Mouse (Mus musculus): Measurements from ENCODE around the gene Kdf1. TPM values are rescaled to one million over a fixed set of nuclear protein-coding genes. Genes with fewer than 3 reads are reported as not detected.

Kdf1 gene
- polyA plus RNA-seq, 2 experiments from 2014 or later = not detected

DNA sequence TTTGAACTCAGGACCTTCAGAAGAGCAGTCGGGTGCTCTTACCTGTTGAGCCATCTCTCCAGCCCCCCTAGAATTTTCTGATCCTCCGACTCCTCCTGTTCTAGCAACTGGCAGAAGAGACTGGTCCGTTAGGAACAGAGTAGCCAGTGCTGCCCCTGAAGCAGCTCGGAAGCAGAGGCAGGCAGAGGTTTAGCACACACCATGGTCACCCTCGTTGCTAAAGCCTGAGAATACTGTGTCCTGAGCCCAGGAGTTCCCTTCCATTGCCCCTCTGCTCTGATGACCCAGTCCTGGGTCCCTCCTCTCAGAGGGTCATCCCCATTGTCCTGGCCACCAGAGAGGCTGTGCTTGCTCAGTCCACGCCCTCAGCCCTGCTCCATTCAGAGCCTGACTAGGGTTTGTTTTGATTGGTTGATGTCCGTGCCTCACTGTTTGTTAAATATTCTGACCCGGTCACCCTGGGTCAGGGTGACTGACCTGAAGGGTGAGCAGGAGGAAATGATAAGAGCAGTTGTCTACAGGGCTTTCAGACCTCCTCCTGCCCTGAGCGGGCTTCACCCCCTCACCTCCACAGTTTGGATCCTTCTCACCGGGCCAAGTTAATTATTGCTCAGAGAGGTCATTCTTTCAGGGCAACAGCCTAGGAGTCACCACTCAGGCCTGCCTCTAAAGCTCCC lies 38.4 kb downstream of the Kdf1 start:
- ATAC-seq = no peak

DNA sequence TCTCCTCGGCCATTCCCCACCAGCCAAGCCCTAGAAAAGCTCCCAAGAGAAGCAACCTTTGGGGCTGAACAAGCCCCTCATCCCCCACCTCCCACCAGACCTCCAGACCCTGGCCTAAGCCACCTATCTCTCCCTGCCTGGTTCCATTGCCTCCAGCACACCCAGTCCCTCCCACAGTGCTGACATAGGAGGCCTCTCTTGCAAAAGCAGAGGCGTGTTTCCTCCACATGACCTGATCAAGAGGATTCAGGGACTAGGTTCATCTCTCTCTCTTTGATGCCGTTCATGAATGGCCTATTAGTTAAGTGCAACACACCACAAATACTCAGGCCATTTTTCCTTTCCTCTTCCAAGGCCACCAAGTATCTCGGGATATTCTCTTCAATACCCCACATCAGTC lies 41.1 kb downstream of the Kdf1 start:
- no peak for ATAC-seq

DNA sequence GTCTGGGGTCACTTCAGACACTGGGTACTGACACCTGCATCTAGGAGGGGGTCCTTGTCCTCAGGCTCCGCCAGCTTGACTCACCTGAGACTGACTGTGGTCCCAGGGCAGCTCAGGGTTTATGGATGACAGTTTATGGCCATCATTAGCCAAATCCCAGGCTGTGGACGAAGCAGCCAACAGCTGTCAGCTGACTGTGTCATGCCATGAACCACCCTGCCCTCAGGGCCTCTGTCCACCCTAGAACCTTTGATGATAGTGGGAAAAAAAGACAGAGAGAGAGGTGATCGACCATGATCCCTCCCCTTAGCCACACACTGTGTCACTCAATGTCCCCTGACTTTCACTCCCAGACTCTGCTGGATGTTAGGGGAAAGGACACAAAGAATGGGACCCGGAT lies 42.9 kb downstream of the Kdf1 start:
- ATAC-seq = no peak

DNA sequence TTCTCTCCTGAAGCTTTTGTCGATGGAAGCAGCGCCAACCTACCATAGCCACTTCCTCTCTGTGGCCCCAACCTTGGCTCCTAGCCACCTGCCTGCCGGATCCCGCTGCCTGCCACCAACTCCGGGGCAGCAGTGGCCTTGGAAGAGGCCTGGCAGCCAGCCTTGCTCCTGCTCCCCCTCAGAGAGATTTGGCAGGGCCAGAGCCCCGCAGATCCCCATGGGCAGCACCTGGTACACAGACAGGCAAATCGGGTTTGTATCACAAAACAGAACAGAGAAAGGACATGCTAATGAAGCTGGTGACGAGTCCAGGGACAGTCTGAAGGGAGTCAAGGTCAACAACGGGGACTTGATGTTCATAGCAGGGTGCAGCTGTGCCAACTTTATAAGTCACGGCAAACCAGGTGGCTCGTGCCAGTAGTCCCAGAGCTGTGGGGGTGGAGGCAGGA lies 44.4 kb downstream of the Kdf1 start:
- ATAC-seq = no peak

DNA sequence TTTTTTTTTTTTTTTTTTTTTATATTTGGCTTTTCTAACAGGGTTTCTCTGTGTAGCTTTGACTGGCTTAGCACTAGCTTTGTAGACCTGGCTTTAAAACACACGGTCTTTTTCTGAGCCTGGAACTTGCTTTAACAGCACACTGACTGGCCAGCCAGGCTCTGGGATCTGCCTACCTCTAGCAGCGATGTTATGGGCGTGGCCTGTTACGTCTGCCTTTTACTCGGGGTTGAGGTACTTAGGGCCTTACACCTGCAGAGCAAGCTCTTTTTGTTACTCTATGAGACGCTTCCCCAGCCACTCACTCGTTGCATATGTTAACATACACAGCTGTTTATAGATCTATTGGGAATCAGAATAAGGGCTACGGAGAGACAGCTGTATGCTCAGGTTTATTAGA lies 48.5 kb downstream of the Kdf1 start:
- ATAC-seq = no peak

DNA sequence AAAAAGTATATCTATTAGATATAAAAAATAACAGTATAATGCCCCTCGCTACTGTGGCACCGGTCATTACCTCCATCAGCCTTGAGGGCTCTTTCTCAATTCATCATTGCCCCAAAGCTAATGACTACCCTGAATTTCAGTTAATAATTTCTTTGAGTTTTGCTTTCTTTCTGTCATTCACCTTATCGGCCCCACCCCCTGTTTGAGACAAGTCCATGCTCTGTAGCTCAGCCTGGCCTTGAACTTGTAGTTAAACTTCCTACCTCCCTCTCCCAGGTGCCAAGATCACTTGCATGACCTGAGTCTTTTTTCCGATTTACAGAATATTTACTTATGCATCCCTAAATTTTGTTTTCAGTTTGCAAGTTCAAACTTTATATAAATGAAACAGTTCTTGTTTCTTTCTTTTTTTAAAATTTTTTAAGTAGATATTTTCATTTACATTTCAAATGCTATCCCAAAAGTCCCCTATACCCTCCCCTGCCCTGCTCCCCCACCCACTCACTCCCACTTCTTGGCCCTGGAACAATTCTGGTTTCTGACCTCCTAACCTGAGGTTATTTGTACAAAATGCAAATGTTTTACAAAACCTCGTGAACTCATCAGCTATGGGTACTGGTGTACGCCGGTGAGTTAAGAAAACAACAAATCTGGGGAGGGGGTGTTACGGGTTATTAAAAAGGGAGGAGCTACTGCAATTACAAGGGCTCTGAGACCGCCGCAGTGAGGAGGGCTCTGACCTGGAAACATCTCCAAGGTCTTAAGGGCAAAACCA lies 50.7 kb downstream of the Kdf1 start:
- ATAC-seq = no peak

DNA sequence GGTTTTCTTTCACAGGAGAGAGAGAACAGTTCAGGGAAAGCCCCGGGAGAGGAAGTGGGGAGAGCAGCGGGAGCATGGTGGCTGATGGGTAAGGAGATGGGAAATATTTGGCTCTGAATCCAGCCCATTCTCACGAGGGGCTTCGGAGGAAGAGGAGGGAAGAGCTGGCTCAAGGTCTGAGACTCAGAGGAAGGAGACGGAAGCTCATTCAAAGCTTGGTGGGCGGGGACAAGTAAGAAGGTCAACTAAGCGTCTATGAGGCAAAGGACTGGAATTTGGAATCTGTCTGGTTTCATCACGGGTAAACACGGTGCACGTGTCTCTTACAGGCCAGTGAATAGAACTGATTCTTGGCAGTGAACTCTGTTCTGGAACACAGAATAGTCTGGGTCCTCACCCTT lies 51.3 kb downstream of the Kdf1 start:
- no peak for ATAC-seq

DNA sequence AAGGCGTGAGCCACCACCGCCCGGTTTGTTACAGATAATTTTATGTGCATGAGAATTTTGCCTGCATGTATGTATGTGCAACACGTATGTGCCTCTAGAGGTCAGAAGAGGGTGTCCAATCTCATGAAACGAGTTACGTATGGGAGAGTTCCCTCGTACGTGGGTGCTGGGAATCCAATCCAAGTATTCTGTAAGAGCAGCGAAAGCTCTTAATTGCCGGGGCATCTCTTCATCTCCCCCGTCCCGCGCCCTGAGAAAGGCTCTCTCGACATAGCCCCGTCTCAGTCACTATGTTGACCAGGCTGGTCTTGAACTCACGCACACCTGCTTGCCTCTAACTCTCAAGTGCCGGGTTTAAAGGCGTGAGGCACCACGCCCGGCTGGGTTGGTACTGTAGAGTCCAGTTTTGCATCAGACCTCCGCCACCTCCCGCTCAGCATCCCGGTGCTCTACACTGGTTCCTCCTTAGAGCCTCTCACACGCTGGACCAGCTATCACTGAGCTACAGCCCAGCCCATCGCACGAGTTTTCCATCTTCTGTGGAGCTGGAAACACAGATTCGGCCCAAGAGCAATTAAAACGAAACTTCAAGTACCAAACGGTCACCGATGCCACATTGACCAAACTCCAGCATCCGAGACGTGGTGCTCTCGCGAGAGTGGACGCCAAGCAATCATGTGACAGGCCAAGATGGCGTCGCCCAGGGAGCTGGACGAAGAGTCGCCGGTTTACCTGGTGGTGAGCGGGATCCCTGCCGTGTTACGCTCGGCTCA lies 55.5 kb downstream of the Kdf1 start, which contains the start of gene Gpatch3:
Gene Gpatch3 (plus strand): TSS at position 676 of the 773 bp plus-strand sequence.
- ATAC-seq = peak; percentile 87

DNA sequence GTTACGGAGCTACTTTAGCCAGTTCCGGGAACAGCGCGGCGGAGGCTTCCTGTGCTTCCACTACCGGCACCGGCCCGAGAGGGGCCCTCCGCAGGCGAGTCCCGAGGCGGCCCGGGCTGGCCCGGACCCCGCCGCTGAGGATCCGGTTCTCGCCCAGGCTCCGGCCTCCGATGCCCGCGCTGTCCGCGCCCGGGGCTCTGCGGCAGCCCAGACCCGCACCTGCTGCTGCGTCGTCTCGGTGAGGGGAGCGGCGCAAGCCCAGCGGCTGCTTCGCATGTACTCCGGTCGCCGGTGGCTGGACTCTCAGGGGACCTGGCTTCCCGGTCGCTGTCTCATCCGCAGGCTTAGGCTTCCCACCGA lies 56.1 kb downstream of the Kdf1 start:
- no peak for ATAC-seq

DNA sequence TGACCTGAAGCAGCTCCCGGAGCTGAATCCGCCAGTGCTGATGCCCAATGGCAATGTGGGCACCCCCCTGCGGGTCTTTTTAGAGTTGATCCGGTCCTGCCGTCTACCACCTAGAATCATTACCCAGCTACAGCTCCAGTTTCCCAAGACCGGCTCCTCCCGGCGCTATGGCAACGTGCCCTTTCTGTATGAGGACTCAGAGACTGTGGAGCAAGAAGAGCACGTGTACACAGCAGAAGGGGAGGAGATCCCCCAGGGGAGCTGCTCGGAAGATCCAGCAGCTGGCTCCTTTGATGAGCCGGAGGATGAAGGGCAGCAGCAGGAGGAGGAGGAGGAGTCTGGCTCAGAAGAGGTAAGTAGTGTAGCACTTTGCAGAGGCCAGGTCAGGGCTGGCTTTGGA lies 59.2 kb downstream of the Kdf1 start:
- ATAC-seq = no peak

Other genes starting within 250 kb of the Kdf1 start
- gene Tmem222, start 241.2 kb upstream of the Kdf1 start, polyA plus RNA-seq (2017; shearing (Covaris generic)) = 10 to 100 TPM; 72.4 to 77.5 TPM
- gene Wdtc1, start 165.5 kb upstream of the Kdf1 start, polyA plus RNA-seq (2017; shearing (Covaris generic)) = 1 to 10 TPM; 5.5 to 8.9 TPM
- gene Slc9a1, start 149.3 kb upstream of the Kdf1 start, polyA plus RNA-seq (2017; shearing (Covaris generic)) = 10 to 100 TPM; 10.4 to 11.3 TPM
- gene Tent5b, start 38.8 kb upstream of the Kdf1 start, polyA plus RNA-seq (2017; shearing (Covaris generic)) = not detected
- not detected for gene Trnp1, start 20.4 kb upstream of the Kdf1 start, polyA plus RNA-seq (2017; shearing (Covaris generic))
- gene Nudc, start 27.0 kb downstream of the Kdf1 start, polyA plus RNA-seq (2017; shearing (Covaris generic)) = 10 to 100 TPM; 32.7 to 55.9 TPM
- gene Nr0b2, start 34.4 kb downstream of the Kdf1 start, polyA plus RNA-seq (2017; shearing (Covaris generic)) = not detected
- gene Gpatch3, start 55.8 kb downstream of the Kdf1 start, polyA plus RNA-seq (2017; shearing (Covaris generic)) = 1 to 10 TPM; 1.1 to 1.7 TPM
- 1 to 10 TPM; 7.8 to 7.9 TPM for gene Gpn2, start 65.4 kb downstream of the Kdf1 start, polyA plus RNA-seq (2017; shearing (Covaris generic))
- 10 to 100 TPM; 10.2 to 22.2 TPM for gene Sfn, start 83.2 kb downstream of the Kdf1 start, polyA plus RNA-seq (2017; shearing (Covaris generic))
- 10 to 100 TPM; 25.8 to 28.8 TPM for gene Zdhhc18, start 131.2 kb downstream of the Kdf1 start, polyA plus RNA-seq (2017; shearing (Covaris generic))
- gene Pigv, start 153.7 kb downstream of the Kdf1 start, polyA plus RNA-seq (2017; shearing (Covaris generic)) = 10 to 100 TPM; 10.6 to 11.9 TPM
- 10 to 100 TPM; 58.4 to 79.1 TPM for gene Arid1a, start 237.8 kb downstream of the Kdf1 start, polyA plus RNA-seq (2017; shearing (Covaris generic))

Measured in activated CD4-positive, CD25-positive, alpha-beta regulatory T cell, adult 4 months (primary cell).